Mouse (Mus musculus) gastrocnemius, postnatal 36 days (tissue): ENCODE measurements around the gene Mlh3. TPM values are rescaled to one million over a fixed set of nuclear protein-coding genes. Genes with fewer than 3 reads are reported as not detected.

Experiments used
- DNase-seq, 2 experiments: peaks; one replicate each; pipeline ENCODE4 v3.0.0; 2022
- intact Hi-C: fragments of 180-260 bp; cut with DNase I; formaldehyde crosslinking; loops from one replicate; pipeline ENCODE4 v1.15.1; 2025
- microRNA-seq, 2 experiments: library from miRNA; unstranded; fragments of <30 nt; microRNA quantifications; one replicate each; pipeline ENCODE4 v1.2.0; 2021
- total RNA-seq, 2 experiments: library from RNA; stranded (reverse); gene quantifications; 2 replicates each; pipeline ENCODE4 v1.2.3; 2021

Mlh3 gene
- total RNA-seq, 2 experiments from 2014 or later, result 6.5 to 7.0 TPM

DNA sequence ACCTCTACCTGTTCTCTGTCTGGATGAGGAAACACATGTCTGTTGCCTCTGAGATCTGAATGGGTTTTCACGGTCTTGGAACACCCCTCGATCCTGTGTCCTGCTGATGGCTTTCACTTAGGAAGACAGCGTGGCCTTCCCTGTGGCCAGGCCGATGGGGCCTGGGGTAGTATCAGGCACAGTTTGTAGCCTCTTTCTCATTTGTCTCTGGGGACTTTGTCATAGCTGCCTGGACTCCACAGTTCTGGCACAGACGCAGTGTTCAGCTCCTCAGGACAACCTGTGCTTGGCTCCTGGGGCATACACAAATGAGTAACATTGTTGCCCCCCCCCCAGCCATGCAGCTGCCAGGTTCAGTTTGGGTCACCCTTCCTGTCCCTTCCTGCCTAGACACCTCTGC is 75.3 kb downstream of the Mlh3 start:
- intact Hi-C loops, result no loop called here

GRCm38 (mm10) chr12:85194623-85195018 is 75.8 kb downstream of the Mlh3 start:
- intact Hi-C loops, result no loop called here
- DNase-seq, result peak; percentile 86 to 89

More for the DNA sequence above, 75.3 kb downstream of the Mlh3 start:
- peak in 1 of 2 experiments; percentile 25 for DNase-seq

DNA sequence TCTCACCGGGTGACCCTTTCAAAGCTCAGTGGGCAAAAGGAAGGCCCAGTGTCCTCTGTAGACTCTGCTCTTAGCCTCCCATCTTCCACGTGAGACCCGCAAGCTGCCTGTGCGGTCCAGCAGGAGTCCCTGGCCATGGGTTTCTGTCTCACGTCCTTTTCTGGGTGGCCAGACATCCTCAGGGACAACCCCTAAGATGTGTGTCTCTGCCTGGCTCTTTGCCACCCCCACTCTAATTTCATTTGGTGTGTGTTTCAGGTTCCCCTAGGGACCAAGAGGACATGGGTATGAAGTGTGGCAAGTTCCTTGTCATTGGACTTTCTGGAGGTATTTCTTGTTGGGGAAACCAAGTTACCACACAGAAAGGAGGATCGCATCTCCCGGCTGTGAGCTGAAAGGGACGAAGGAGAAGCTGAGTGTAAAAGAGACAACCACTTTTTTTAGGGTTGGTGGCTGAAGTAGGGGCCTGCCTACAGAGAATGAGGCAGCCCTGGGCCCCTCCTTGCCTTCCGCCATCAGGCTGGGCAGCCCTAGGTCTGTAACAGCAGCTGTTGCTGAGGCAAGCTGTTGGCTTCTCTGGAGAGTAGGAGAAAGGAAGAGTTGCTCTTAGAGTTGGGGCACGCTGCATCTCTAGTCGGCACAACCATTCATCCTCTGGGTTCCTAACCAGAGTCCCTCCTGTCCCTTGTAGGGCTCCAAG is 76.3 kb downstream of the Mlh3 start:
- DNase-seq, result no peak

GRCm38 (mm10) chr12:85193146-85193545 is 77.3 kb downstream of the Mlh3 start:
- DNase-seq, result no peak
- intact Hi-C loops, result no loop called here

More for the DNA sequence above, 76.3 kb downstream of the Mlh3 start:
- intact Hi-C loops, result no loop called here

DNA sequence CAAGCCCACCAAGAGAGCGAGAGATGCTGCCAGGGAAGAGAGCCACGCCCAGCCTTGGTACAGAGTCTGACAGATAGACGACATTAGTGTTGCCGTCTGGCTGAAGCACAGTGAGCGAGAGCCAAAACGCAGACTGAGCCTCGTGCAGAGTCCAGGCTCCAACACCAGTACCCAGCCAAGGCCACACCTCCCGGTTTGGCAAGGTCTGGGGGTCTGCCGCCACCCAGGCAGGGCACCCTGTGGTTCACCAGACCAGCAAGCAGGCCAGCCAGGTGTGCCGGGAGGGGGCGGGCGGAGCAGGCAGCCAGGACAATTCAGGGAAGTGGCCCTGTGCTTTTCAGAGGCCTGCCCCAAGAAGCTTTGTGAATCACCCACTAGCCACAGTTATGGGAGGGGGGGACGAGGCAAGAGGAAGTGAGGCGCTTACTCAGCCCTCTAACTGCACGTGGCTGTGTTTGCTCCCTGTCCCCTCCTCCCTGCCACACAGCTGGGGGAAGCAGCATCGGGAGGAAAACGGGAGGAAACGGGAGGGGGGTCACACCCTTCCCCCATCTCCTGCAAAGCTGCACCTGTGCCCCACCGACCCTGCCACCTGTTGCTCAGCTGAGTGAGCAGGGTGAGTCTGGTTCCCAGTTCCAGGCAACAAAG is 77.8 kb downstream of the Mlh3 start:
- intact Hi-C loops, result no loop called here
- DNase-seq, result peak in 1 of 2 experiments; percentile 26

DNA sequence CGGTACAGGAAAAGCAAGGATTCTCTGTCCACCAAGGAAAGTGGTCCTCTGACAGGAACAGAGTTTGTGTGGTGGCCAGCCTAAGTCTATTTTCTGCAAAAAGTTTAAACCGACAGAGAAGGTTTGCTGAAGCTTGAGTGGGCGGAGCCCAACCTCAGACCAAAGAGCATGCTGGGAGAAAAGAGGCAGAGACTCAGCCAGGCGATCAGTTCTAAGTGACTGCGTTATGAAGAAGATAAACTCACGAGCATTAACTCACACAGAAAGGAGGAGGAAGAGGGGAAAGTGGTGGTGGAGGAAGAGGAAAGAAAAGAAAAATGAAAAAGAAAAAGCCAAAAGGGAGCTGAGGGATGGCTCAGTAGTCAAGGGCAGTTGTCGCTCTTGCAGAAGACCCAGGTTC is 80.1 kb downstream of the Mlh3 start:
- intact Hi-C loops, result no loop called here
- no peak for DNase-seq

- intact Hi-C loops, result no loop called here
- no peak for DNase-seq
Observed at GRCm38 (mm10) chr12:85186361-85186760, 84.0 kb downstream of the Mlh3 start.

DNA sequence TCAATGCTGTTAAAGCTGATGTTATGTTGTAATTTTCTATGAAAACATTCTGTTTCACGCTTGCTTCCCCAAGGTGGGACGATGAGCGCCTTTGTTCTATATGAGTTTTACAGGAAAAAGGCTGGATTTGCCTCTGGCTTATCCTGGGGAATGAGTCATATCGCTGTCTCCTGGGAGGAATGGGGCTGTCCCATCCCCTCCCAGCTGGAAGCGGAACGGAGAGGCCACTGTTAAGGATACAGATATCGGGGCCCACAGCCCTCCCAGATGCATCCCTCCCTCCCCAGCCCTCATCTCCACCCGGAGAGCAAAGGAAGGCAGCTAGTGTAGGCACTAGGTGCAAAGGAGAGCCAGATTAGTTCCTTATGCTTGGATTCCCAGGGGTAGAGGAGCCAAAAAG is 84.6 kb downstream of the Mlh3 start:
- no peak for DNase-seq
- intact Hi-C loops, result no loop called here

Small RNA genes lying within 50 kb of the gene (microRNA-seq; reads per million reads assigned to microRNA genes)
- 0 to 0.36 reads per million in 2 experiments for gene Mir6938

Other genes with a start within 250 kb of the Mlh3 start
- gene Prox2, start 159.8 kb downstream of the Mlh3 start, total RNA-seq, result 1 to 10 TPM; 1.1 to 2.2 TPM
- 100 to 1,000 TPM; 286 to 336 TPM for gene Dlst, start 159.8 kb downstream of the Mlh3 start, total RNA-seq
- 1 to 10 TPM in 1 of 2 experiments, under 1 TPM in 1; 0.64 to 1.1 TPM for gene Rps6kl1, start 119.3 kb downstream of the Mlh3 start, total RNA-seq
- 1 to 10 TPM; 1.2 to 1.9 TPM for gene Pgf, start 92.8 kb downstream of the Mlh3 start, total RNA-seq
- gene Eif2b2, start 51.1 kb downstream of the Mlh3 start, total RNA-seq, result 10 to 100 TPM; 51.0 to 54.7 TPM
- gene Acyp1, start 17.8 kb upstream of the Mlh3 start, total RNA-seq, result 10 to 100 TPM; 38.0 to 38.6 TPM
- 1 to 10 TPM in 1 of 2 experiments, under 1 TPM in 1; 0.72 to 1.0 TPM for gene Zc2hc1c, start 18.0 kb upstream of the Mlh3 start, total RNA-seq
- 100 to 1,000 TPM in 1 of 2 experiments, 10 to 100 TPM in 1; 86.2 to 105 TPM for gene Nek9, start 68.8 kb upstream of the Mlh3 start, total RNA-seq
- 100 to 1,000 TPM; 103 to 110 TPM for gene Tmed10, start 104.2 kb upstream of the Mlh3 start, total RNA-seq
- gene Fos, start 203.3 kb upstream of the Mlh3 start, total RNA-seq, result 10 to 100 TPM in 1 of 2 experiments, 1 to 10 TPM in 1; 7.2 to 13.7 TPM